Mouse (Mus musculus): ENCODE results near the gene Olfr850. TPM values are rescaled to one million over a fixed set of nuclear protein-coding genes. Genes with fewer than 3 reads are reported as not detected.

Gene Olfr850
- polyA plus RNA-seq (2015; fragmentation: Illumina TruSeq; extraction: RNeasy Lipid Tissue Mini Kit (QIAGEN cat#74804); ENCODE audit: insufficient read depth, low replicate concordance) = not detected

GRCm38 (mm10) chr9:19478148-19478547 lies at the start of gene Olfr850:
Gene Olfr850, minus strand, starts transcription at chr9:19478248.

GRCm38 (mm10) chr9:19492995-19493394 lies 14.9 kb upstream of the Olfr850 start, which contains the start of gene Olfr851:
Gene Olfr851, plus strand, starts transcription at chr9:19493295.

GRCm38 (mm10) chr9:19439966-19440365 lies 38.1 kb downstream of the Olfr850 start, which contains the start of gene Olfr849:
Gene Olfr849, plus strand, starts transcription at chr9:19440266.

Other genes with a start within 250 kb of the Olfr850 start
- not detected for gene Olfr843, start 226.3 kb downstream of the Olfr850 start, polyA plus RNA-seq (2015; fragmentation: Illumina TruSeq; extraction: RNeasy Lipid Tissue Mini Kit (QIAGEN cat#74804); ENCODE audit: insufficient read depth, low replicate concordance)
- gene Olfr844, start 161.9 kb downstream of the Olfr850 start, polyA plus RNA-seq (2015; fragmentation: Illumina TruSeq; extraction: RNeasy Lipid Tissue Mini Kit (QIAGEN cat#74804); ENCODE audit: insufficient read depth, low replicate concordance) = not detected
- gene Olfr845, start 141.8 kb downstream of the Olfr850 start, polyA plus RNA-seq (2015; fragmentation: Illumina TruSeq; extraction: RNeasy Lipid Tissue Mini Kit (QIAGEN cat#74804); ENCODE audit: insufficient read depth, low replicate concordance) = not detected
- gene Olfr846, start 114.2 kb downstream of the Olfr850 start, polyA plus RNA-seq (2015; fragmentation: Illumina TruSeq; extraction: RNeasy Lipid Tissue Mini Kit (QIAGEN cat#74804); ENCODE audit: insufficient read depth, low replicate concordance) = not detected
- not detected for gene Olfr847, start 99.6 kb downstream of the Olfr850 start, polyA plus RNA-seq (2015; fragmentation: Illumina TruSeq; extraction: RNeasy Lipid Tissue Mini Kit (QIAGEN cat#74804); ENCODE audit: insufficient read depth, low replicate concordance)
- not detected for gene Olfr849, start 38.0 kb downstream of the Olfr850 start, polyA plus RNA-seq (2015; fragmentation: Illumina TruSeq; extraction: RNeasy Lipid Tissue Mini Kit (QIAGEN cat#74804); ENCODE audit: insufficient read depth, low replicate concordance)
- not detected for gene Olfr851, start 15.0 kb upstream of the Olfr850 start, polyA plus RNA-seq (2015; fragmentation: Illumina TruSeq; extraction: RNeasy Lipid Tissue Mini Kit (QIAGEN cat#74804); ENCODE audit: insufficient read depth, low replicate concordance)
- not detected for gene Olfr853, start 62.8 kb upstream of the Olfr850 start, polyA plus RNA-seq (2015; fragmentation: Illumina TruSeq; extraction: RNeasy Lipid Tissue Mini Kit (QIAGEN cat#74804); ENCODE audit: insufficient read depth, low replicate concordance)
- gene Olfr854, start 89.1 kb upstream of the Olfr850 start, polyA plus RNA-seq (2015; fragmentation: Illumina TruSeq; extraction: RNeasy Lipid Tissue Mini Kit (QIAGEN cat#74804); ENCODE audit: insufficient read depth, low replicate concordance) = not detected
- not detected for gene Olfr855, start 104.4 kb upstream of the Olfr850 start, polyA plus RNA-seq (2015; fragmentation: Illumina TruSeq; extraction: RNeasy Lipid Tissue Mini Kit (QIAGEN cat#74804); ENCODE audit: insufficient read depth, low replicate concordance)
- gene Zfp317, start 143.9 kb upstream of the Olfr850 start, polyA plus RNA-seq (2015; fragmentation: Illumina TruSeq; extraction: RNeasy Lipid Tissue Mini Kit (QIAGEN cat#74804); ENCODE audit: insufficient read depth, low replicate concordance) = 51.6 TPM
- gene Olfr857, start 231.2 kb upstream of the Olfr850 start, polyA plus RNA-seq (2015; fragmentation: Illumina TruSeq; extraction: RNeasy Lipid Tissue Mini Kit (QIAGEN cat#74804); ENCODE audit: insufficient read depth, low replicate concordance) = not detected

Measured in spleen, adult 10 weeks (tissue).